Mouse (Mus musculus) neural tube, embryonic 13.5 days (tissue): Measurements from ENCODE around the gene Kdm2a. TPM values are rescaled to one million over a fixed set of nuclear protein-coding genes. Genes with fewer than 3 reads are reported as not detected.
A peak's percentile ranks its signal among the peaks of the same experiment; 100 is the strongest.
"Not testable (repeated sequence)": the region's sequence is repeated elsewhere in the genome, so short reads cannot be mapped to it uniquely, and the experiment has no call there.

Source experiments
- ATAC-seq: fragments of 200-750 bp; cut with Nextera tagmentation; 2 replicates; pipeline ENCODE4 v1.8.0; 2017; ENCODE audit warnings: low read depth, mild to moderate bottlenecking, moderate TSS enrichment, moderate library complexity
- H3K27ac ChIP-seq: fragments of 300-500 bp; sonication (generic); replicated peaks from 2 replicates; pipeline ENCODE4 v1.5.1; 2015; ENCODE audit warnings: moderate library complexity, mild to moderate bottlenecking, inconsistent platforms
- H3K27me3 ChIP-seq: fragments of 300-500 bp; sonication (generic); 2 replicates; pipeline ENCODE4 v1.6.1; 2015; ENCODE audit warnings: mild to moderate bottlenecking, inconsistent platforms
- H3K36me3 ChIP-seq: fragments of 300-500 bp; sonication (generic); 2 replicates; pipeline ENCODE4 v1.6.1; 2015; ENCODE audit warnings: mild to moderate bottlenecking, inconsistent platforms
- H3K4me1 ChIP-seq: fragments of 300-500 bp; sonication (generic); replicated peaks from 2 replicates; pipeline ENCODE4 v1.6.1; 2015; ENCODE audit warnings: inconsistent platforms
- H3K4me2 ChIP-seq: fragments of 300-500 bp; sonication (generic); 2 replicates; pipeline ENCODE4 v1.6.1; 2015; ENCODE audit warnings: inconsistent platforms, mild to moderate bottlenecking, moderate library complexity
- H3K4me3 ChIP-seq: fragments of 300-500 bp; sonication (generic); 2 replicates; pipeline ENCODE4 v1.5.1; 2015; ENCODE audit warnings: mild to moderate bottlenecking, inconsistent platforms
- H3K9ac ChIP-seq: fragments of 300-500 bp; sonication (generic); 2 replicates; pipeline ENCODE4 v1.6.1; 2015; ENCODE audit warnings: moderate library complexity, mild to moderate bottlenecking, inconsistent platforms
- H3K9me3 ChIP-seq: fragments of 300-500 bp; sonication (generic); 2 replicates; pipeline ENCODE4 v1.6.1; 2016; ENCODE audit warnings: inconsistent platforms
- WGBS: fragments of 180-500 bp; shearing (Covaris S2); methylation state at CpG from one replicate; pipeline ENCODE4 v1.1.7; 2015; 5-methylcytosine and 5-hydroxymethylcytosine counted together
- polyA plus RNA-seq: library from polyadenylated mRNA; unstranded; fragments of >200 nt; fragmentation: Nextera tagmentation; extraction: Ambion mirVana; gene quantifications from 2 replicates; pipeline ENCODE4 v1.2.1, GENCODE M21; 2015

Gene Kdm2a
- polyA plus RNA-seq, 1 experiment from 2014 or later, result 38.2 TPM

GRCm38 (mm10) chr19:4404840-4405239, 6.8 kb upstream of the Kdm2a start:
- no peak for ATAC-seq
- WGBS, result 97% methylated on average over 2 of the region's 2 CpGs
- no peaks in the 10 kb centered on the region for H3K27me3 ChIP-seq
- no peaks in the 10 kb centered on the region for H3K36me3 ChIP-seq
- no peaks in the 10 kb centered on the region for H3K9me3 ChIP-seq
- no peak overlapping the region for H3K4me2 ChIP-seq
- no peaks in the 10 kb centered on the region for H3K4me1 ChIP-seq
- no peak overlapping the region for H3K27ac ChIP-seq
- H3K9ac ChIP-seq, result no peak overlapping the region
- H3K4me3 ChIP-seq, result no peak overlapping the region

- peak overlapping the region; percentile 100; the same call in 1 of the 2 replicates for H3K4me3 ChIP-seq
- H3K4me1 ChIP-seq, result peaks cover 18% of the 10 kb centered on the region
- H3K36me3 ChIP-seq, result no peaks in the 10 kb centered on the region
- no peak overlapping the region for H3K27ac ChIP-seq
- H3K9ac ChIP-seq, result no peak overlapping the region
- H3K9me3 ChIP-seq, result no peaks in the 10 kb centered on the region
- no peak for ATAC-seq
- H3K4me2 ChIP-seq, result peak overlapping the region; percentile 87; the same call in 1 of the 2 replicates
- H3K27me3 ChIP-seq, result no peaks in the 10 kb centered on the region
- 74% methylated on average over 4 of the region's 4 CpGs for WGBS
Measured at GRCm38 (mm10) chr19:4398959-4399358, 874 bp upstream of the Kdm2a start.

GRCm38 (mm10) chr19:4398630-4398948, 504 bp upstream of the Kdm2a start:
- peak overlapping the region; percentile 94 for H3K27ac ChIP-seq
- peak overlapping the region; percentile 85 for H3K9ac ChIP-seq
- H3K4me3 ChIP-seq, result peak overlapping the region; percentile 100
- peak overlapping the region; percentile 87 for H3K4me2 ChIP-seq
- H3K4me1 ChIP-seq, result peaks cover 21% of the 10 kb centered on the region
- no peaks in the 10 kb centered on the region for H3K9me3 ChIP-seq
- H3K36me3 ChIP-seq, result no peaks in the 10 kb centered on the region
- ATAC-seq, result no peak
- H3K27me3 ChIP-seq, result no peaks in the 10 kb centered on the region
- WGBS, result 30% methylated on average over 8 of the region's 8 CpGs

DNA sequence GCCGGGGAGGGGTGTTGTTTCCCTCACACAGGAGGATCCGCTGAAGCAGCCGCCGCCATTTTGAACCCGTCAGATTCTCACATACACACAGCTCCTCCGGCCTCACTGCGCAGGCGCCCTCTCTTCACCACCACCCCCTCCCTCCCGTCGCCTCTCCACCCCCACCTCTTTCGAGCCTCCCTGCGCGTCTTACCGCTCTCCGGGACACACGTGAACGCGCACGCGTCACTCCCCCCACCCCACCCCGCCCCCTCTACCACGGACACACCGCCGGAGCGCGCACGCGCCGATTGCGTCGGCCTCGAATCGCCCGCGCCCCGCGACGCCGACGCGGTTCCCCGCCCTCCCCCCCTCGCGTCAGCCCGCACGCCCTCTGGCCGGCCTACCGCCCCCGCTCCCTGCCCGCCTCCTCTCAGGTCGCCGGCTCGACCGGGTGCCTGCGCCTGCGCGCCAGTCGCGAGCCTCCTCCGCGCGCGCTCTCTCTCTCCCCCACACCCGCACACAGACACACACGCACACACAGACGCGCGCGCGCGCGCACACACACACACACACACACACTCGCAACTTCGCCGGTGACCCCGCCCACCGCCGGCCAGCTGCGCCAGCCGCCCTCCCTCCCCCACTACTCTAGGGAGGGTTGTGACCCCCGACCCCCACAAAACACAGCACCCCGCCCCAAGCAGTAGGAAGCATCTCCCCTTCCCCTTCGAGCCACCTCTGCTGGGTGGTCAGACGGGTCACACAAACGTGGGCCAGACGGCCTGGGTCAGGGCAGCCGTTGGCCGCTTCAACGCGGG, 887 bp downstream of the Kdm2a start:
- H3K36me3 ChIP-seq, result no peaks in the 10 kb centered on the region
- H3K27ac ChIP-seq, result peak overlapping the region; percentile 99
- peak overlapping the region; percentile 99 for H3K9ac ChIP-seq
- H3K4me3 ChIP-seq, result peak overlapping the region; percentile 100
- H3K9me3 ChIP-seq, result no peaks in the 10 kb centered on the region
- peaks cover 32% of the 10 kb centered on the region for H3K4me1 ChIP-seq
- peak overlapping the region; percentile 91 for H3K4me2 ChIP-seq
- under 1% methylated on average over 78 of the region's 90 CpGs for WGBS
- no peaks in the 10 kb centered on the region for H3K27me3 ChIP-seq
- ATAC-seq, result peak; percentile 93

GRCm38 (mm10) chr19:4396081-4396997, 1.7 kb downstream of the Kdm2a start:
- Histone ChIP-seq H3K36me3 (no peaks in the 10 kb centered on the region; the same call in 1 of the 2 replicates), H3K4me2 (peak overlapping the region; percentile 91), H3K27me3 (no peaks in the 10 kb centered on the region), H3K4me1 (peaks cover 39% of the 10 kb centered on the region), H3K27ac (peak overlapping the region; percentile 99), H3K4me3 (peak overlapping the region; percentile 100), H3K9me3 (no peaks in the 10 kb centered on the region), H3K9ac (peak overlapping the region; percentile 99)
- ATAC-seq, result peak; percentile 50
- under 1% methylated on average over 77 of the region's 80 CpGs for WGBS

- H3K4me2 ChIP-seq, result no peak overlapping the region
- no peak overlapping the region for H3K27ac ChIP-seq
- ATAC-seq, result no peak
- no peak overlapping the region for H3K9ac ChIP-seq
- no peaks in the 10 kb centered on the region for H3K9me3 ChIP-seq
- H3K4me3 ChIP-seq, result no peak overlapping the region
- H3K4me1 ChIP-seq, result peaks cover 12% of the 10 kb centered on the region
- no peaks in the 10 kb centered on the region for H3K27me3 ChIP-seq
- peaks cover 33% of the 10 kb centered on the region for H3K36me3 ChIP-seq
Measured at GRCm38 (mm10) chr19:4387276-4387675, 10.8 kb downstream of the Kdm2a start.

- H3K27ac ChIP-seq, result no peak overlapping the region
- no peak overlapping the region for H3K9ac ChIP-seq
- H3K9me3 ChIP-seq, result no peaks in the 10 kb centered on the region
- H3K4me1 ChIP-seq, result no peaks in the 10 kb centered on the region
- 81% methylated on average over 4 of the region's 4 CpGs for WGBS
- ATAC-seq, result no peak
- H3K36me3 ChIP-seq, result peaks cover 26% of the 10 kb centered on the region
- H3K27me3 ChIP-seq, result no peaks in the 10 kb centered on the region
- no peak overlapping the region for H3K4me2 ChIP-seq
- H3K4me3 ChIP-seq, result no peak overlapping the region
Measured at GRCm38 (mm10) chr19:4385026-4385425, 13.1 kb downstream of the Kdm2a start.

DNA sequence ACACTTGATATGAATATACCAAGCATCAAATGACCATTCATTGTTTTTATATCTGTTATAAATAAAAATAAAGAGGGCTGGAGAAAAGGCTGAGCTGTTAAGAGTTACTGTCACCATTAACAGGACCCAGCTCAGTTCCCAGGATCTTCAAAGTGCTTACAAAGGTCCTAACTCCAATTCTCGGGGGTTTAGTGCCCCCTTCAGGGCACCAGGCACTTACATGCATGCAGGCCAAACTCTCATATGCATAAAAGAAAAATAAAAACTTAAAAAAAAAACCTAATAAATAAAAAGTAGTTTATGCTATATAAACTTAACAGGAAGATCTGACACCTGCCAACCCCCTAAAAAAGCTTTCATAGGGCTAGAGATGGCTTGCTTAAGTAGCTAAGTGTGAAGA, 13.8 kb downstream of the Kdm2a start:
- Histone ChIP-seq H3K27me3 (no peaks in the 10 kb centered on the region), H3K27ac (no peak overlapping the region), H3K9me3 (no peaks in the 10 kb centered on the region), H3K36me3 (peaks cover 29% of the 10 kb centered on the region), H3K9ac (no peak overlapping the region), H3K4me3 (no peak overlapping the region), H3K4me1 (no peaks in the 10 kb centered on the region), H3K4me2 (no peak overlapping the region)
- ATAC-seq, result no peak
- WGBS, result 48% methylated on average over 1 of the region's 1 CpGs

DNA sequence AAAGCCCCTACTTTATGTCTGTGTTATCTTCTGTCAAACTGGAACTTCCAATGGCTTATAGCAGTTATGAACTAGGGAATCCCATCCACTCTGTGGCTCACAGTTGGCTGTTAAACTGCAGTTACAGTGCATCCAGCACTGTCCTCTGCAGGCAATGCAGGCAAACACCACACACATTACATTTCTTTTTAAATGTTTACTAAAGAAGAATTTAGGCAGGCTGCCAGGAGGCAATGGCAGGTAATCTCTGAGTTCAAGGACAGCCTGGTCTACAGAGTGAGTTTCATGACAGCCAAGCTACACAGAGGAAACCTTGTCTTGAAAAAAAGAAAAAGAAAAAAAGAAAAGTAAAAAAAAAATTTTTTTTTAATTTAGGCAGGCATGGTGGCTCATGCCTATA, 14.8 kb downstream of the Kdm2a start:
- H3K36me3 ChIP-seq, result peaks cover 33% of the 10 kb centered on the region

DNA sequence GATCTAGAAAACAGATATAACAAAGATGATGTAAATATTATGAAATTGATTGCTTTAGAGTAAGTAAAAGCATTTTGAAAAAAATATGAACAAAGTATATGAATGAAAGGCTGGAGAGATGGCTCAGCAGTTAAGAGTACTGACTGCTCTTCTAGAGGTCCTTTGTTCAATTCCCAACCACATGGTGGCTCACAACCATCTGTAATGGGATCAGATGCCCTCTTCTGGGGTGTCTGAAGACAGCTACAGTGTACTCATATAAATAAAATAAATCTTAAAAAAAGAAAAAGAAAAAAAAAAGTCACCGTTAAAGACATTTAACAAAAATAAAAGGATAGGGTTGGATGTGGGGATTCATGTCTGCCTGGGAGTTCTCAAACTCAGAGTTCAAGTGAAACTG, 15.8 kb downstream of the Kdm2a start:
- peaks cover 28% of the 10 kb centered on the region for H3K36me3 ChIP-seq
- H3K4me3 ChIP-seq, ATAC-seq, H3K27ac ChIP-seq, H3K4me1 ChIP-seq, H3K9ac ChIP-seq, H3K27me3 ChIP-seq, H3K9me3 ChIP-seq, H3K4me2 ChIP-seq: not testable (repeated sequence)
- 89% methylated on average over 1 of the region's 1 CpGs for WGBS

More for the DNA sequence above, 14.8 kb downstream of the Kdm2a start:
- no peaks in the 10 kb centered on the region for H3K4me1 ChIP-seq
- no peaks in the 10 kb centered on the region for H3K27me3 ChIP-seq
- H3K27ac ChIP-seq, result no peak overlapping the region
- H3K4me2 ChIP-seq, result no peak overlapping the region
- no peak overlapping the region for H3K4me3 ChIP-seq
- H3K9me3 ChIP-seq, result no peaks in the 10 kb centered on the region
- no peak for ATAC-seq
- H3K9ac ChIP-seq, result no peak overlapping the region

DNA sequence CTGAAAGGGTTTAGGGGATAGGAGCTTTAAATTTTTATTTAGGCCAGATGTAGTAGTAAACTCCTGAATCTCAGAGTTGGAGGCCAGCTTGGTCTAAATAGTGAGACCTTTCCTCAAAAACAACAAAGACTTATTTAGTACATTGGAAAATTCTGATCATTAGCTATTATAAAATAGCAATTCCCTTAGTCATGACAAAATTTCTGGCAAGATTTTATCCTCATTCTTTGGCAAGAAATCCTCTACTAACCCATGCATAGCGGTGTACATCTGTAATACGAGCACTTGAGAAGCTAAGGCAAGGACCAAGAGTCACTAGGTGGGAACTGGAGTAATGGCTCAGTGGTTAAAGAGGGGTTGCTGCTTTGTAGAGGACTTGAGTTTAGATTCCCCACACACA, 27.4 kb downstream of the Kdm2a start:
- 95% methylated on average over 2 of the region's 2 CpGs for WGBS
- Histone ChIP-seq H3K4me1 (no peaks in the 10 kb centered on the region), H3K4me3 (no peak overlapping the region), H3K27me3 (no peaks in the 10 kb centered on the region), H3K9me3 (no peaks in the 10 kb centered on the region), H3K36me3 (no peaks in the 10 kb centered on the region), H3K4me2 (no peak overlapping the region), H3K27ac (no peak overlapping the region), H3K9ac (no peak overlapping the region)
- ATAC-seq, result no peak

DNA sequence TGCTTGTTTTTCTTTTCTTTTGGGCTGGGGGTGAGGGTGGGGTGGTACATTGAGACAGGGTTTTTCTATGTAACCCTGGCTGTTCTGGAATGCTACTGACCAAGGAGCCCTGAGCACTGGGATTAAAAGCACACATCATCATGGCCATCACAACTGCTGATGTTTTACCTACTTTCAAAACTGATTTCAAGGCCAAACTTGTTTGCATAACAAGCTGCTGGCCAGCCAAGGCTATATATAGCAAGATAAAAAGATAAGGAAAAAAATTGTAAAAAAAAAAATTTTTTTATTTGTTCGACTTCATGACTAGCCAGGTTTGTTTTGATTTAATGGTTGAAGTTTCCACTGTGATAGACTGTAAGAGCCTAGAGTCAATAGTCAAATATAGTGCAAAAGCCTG, 27.8 kb downstream of the Kdm2a start:
- Histone ChIP-seq H3K36me3 (no peaks in the 10 kb centered on the region), H3K9me3 (no peaks in the 10 kb centered on the region), H3K4me2 (no peak overlapping the region), H3K27ac (no peak overlapping the region), H3K27me3 (no peaks in the 10 kb centered on the region), H3K4me3 (no peak overlapping the region), H3K9ac (no peak overlapping the region), H3K4me1 (no peaks in the 10 kb centered on the region)
- 86% methylated on average over 1 of the region's 1 CpGs for WGBS
- ATAC-seq, result no peak
